Mouse (Mus musculus) cerebellum, postnatal 10 days (tissue): ENCODE results near the gene Olfr557.

Experiments used
- DNase-seq, 2 experiments: peaks; one replicate each; pipeline ENCODE4 v3.0.0; 2021; ENCODE audit warnings: mixed read lengths in 2 of 2

Olfr557 gene

DNA sequence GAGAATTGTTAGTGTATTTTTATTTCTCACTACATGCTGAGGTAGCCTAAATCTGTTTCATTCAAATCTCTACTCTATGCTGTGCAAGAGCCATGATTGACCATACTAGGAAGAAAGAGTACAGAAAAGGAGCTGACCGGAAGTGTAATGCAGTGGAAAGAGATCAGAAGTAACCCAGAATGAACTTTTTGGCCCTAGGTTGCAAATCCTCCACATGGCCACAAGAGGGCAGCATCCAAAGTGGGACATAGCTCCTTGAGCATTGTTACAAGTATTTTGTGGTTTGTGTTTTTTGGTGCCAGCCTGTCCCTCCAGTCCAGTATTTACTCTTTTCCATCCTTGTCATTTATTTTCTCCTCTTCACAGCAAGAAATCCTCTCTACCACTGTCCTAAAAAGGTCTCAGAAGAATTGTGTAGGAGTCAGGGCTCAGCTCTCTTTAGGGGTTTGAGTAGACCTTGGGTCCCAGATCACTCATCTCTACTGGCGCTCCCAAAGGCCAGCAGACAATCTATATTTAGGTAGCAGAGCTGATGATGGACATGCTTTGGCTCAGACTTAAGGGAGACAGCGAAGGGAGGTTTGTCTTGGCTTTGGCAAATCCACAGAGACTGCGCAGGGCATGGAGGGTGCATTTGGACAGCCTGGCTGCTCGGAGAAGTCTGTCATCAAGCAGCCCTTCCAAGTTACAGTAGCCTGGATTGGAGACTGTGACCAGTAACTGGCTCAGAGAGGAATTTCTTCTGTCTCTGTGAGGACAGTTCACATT lies at the start of gene Olfr557:
Gene Olfr557 (plus strand): TSS at position 553 of the 768 bp plus-strand sequence.
- peak; percentile 60 to 63 for DNase-seq

DNA sequence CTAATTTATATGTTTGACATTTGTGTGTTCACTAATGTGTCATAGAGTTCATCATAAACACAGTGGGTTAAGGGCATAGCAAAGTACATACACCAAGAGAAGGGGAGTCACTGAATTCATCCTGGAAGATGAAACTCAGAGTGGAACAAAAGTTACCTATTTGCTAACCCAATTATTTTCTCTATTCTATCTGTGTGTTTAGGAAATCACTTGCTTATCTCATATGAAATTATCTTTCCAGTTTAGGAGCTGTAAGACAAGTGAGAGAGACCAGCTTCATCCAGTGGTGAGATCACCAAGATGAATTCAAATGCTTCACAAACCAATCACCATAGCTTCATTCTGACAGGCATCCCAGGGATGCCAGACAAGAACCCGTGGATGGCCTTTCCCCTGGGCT lies 37.2 kb upstream of the Olfr557 start, which contains the start of gene Olfr555:
Gene Olfr555 (plus strand): TSS at position 301 of the 400 bp plus-strand sequence.
- DNase-seq, result no peak

DNA sequence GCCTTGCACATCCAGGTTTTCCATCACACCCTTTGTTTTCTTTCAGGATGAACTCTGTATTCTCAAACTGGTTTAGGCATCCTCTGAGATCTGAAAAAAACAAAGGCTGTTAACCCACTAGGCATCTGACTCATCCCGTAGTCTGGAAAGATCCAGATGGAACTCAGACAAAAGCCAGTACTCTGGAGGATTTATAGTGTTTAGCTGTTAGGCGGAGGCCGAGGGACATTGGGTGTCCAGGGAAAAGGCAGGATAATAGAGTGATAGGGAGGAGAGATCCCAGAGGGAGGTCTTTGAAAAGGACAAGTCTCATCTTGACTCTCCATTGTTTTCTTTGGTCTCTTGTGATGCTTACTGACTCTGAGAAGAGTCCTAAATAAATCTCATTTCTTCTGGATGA lies 31.1 kb upstream of the Olfr557 start, which contains the start of gene Olfr556:
Gene Olfr556 (plus strand): TSS at position 301 of the 400 bp plus-strand sequence.
- DNase-seq, result no peak

DNA sequence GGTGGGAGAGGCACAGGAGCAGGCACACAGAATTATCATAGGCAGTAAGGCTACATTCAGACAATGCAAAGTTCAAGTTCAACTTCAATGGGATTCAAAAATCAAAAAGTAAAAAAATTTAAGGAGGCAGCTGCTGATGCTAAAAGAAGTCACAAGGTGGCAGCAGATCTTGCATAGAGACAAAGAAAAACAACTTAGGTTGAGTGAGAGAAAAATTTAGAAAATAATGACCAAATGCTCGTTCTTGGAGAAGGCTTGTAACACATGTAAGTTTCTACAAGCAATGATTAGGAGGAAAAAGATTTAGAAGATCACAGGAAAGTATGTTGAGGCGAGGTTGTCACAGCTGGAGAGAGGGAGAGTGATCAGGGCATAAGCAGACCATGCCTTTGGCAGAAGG lies 30.3 kb upstream of the Olfr557 start:
- peak; percentile 7 to 15 for DNase-seq

DNA sequence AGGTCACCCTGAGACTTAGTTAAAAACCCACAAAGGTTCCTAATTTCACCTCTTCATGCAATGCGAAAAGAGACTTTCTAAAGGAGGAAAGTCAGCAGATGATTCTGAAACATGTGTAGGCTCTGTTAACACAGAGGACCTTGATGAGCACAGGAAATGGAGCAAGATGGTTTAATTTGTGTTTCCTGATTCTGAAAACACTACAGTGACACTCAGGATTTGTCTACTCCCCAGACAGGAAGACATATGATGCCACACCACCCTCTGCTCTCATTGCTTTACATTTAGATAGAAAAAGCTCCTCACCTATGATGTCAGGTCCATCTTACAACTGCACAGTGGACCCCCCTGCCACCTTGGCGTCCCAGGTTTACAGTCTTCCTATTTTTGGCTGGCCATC lies 19.5 kb upstream of the Olfr557 start:
- no peak for DNase-seq

DNA sequence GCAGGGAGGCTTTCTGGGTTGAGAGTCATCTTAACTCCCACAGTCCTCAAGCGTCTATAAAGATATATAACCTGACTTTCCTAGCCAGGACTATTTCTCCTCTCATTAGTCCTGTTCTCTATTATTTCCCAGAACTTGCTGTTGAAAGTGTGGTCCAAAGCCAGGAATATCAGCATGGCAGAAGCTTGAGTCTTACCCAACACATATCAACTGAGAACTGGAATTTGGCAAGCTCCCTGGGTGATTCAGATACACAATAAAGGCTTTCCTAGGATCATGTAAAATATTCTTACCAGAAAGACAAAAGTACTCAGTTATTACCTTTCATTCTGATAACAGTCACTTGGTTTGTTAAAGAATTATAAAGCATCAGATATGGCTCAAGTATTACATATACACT lies 13.8 kb upstream of the Olfr557 start:
- no peak for DNase-seq

DNA sequence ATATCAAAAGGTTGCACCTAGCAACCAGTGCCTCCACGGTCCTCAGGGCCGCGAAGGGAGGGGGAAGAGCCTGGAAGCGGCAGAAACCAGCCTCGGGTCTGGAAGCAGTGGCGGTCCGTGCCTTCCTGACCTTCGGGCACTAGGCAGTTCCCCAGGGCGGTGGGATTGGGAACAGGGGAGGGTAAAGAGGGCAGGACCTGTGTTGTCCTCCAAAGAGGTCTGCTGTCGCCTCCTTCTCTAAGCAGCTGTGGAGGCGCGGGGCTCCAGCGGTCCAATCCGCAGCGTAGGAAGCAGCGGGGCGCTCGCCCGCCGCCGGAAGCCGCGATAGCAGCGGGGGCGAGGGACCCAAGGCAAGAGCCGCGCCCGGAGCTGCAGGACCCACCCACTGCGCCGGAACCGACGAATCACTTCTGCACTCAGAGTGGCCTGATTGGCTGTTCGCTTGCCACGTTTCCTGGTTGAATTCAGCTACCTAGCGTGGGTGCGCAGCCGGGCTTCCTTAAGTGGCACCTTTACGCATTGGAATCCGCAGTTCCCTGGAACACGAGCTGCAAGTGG lies 8.7 kb upstream of the Olfr557 start, which contains the start of gene Trim68:
Gene Trim68 (minus strand): TSS at position 384 of the 558 bp plus-strand sequence.
- DNase-seq, result peak; percentile 86 to 92

DNA sequence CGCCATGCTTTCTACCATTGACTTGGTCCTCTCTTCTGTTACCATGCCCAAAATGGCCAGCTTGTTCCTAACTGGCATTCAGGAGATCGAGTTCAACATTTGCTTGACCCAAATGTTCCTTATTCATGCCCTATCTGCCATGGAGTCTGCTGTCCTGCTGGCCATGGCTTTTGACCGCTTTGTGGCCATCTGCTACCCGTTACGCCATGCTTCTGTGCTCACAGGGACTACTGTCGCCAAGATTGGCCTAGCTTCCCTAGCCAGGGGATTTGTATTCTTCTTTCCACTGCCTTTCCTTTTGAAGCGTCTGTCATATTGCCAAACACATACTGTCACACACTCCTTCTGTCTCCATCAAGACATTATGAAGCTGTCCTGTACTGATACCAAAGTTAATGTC lies 2.8 kb downstream of the Olfr557 start:
- peak; percentile 58 to 69 for DNase-seq

DNA sequence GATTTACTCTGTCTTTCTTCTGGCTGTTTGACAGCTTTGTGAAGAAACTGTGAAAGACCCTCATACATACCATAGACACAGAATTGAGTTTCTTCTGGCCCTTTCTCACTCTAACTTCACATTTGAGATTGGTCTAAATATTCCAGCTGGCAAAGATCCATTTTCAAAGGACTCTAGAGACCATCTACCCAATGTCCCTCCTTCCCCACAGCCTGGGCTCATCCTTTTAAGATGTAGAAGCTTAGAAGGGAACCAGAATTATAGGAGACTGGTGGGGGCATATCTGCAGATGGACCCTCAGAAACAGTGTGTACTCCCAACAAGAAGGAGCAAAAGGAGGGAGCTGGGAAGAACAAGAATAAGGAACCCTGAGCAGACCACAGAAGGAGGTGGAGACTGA lies 6.2 kb downstream of the Olfr557 start, which contains the start of gene Olfr558:
Gene Olfr558 (plus strand): TSS at position 301 of the 400 bp plus-strand sequence.
- DNase-seq, result no peak

DNA sequence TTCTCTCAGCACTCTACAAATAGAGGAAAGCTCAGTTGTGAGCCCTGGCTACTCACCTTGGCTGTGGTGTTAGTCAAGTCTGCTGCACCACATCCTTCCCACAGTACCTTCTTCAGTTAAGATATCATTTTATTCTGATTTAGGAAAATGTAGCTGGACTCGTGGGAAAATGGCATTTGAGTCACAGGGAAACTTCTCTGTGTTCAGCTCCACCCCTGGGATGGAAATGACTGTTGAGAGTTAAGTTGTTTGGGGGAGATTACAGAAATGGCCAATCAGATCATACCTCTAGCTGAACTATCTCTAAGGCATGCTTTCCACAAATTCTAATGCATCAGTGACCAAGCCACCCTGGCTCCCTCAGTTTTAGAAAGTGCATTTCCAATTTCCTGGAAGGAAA lies 23.3 kb downstream of the Olfr557 start, which contains the start of gene Olfr33:
Gene Olfr33 (minus strand): TSS at position 101 of the 400 bp plus-strand sequence.
- DNase-seq, result no peak

DNA sequence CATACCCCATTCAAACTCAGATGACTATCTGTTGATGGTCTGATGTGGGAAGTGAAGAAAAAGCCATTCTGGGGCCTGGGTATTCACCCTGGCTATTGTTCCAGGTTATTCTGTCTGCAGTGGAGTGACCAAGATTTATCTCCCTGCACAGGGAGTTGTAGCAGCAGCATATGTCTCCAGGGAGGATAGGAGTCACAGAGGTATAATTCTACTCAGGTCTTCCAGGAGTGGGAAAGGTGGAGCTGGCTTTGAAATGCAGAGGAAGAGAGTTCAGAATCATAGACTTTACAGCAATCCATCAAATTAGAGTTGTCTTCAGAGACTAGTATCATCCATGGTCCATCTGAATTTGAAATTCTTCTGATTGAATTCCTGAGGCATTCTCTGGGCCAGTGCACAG lies 31.7 kb downstream of the Olfr557 start, which contains the start of gene Olfr559:
Gene Olfr559 (minus strand): TSS at position 101 of the 400 bp plus-strand sequence.
- no peak for DNase-seq

DNA sequence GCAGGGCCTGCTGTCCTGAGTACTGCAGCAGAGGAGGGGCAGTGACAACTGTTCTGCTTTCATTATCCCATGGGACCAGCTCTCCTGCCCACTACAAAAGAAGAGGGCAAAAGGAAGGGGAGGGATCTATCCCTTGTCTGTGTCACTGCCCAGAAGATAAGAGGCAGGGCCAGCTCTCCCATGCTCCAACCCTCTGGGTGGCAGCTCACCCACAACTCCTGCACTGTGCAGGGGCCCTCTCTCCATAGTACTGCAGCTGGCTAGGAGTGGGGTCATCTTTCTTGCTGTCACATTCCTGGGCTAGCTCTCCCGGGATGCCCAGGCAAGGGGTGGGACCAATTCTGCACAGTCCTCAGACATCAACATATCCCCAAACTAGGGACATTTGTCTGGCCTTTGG lies 38.1 kb downstream of the Olfr557 start:
- no peak for DNase-seq

DNA sequence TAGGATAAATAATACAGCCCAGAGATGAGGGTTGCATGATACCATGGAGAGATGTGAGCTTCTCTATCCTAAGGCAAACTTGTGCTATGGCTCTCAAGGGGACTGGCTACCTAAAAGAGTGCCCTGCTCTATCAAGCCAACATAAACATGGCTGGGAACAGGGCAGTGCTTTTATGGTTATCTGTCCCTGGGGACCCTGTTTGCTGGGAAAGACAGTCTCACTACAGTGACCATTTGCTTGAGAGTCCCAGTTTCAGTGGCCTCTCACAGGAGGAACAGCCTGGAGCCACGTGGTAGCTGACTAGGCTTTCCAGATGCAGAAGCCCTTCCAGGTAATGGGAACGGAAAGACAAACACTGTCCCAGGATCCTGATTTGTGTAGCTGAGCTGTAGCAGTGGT lies 42.0 kb downstream of the Olfr557 start:
- no peak for DNase-seq
